Mouse (Mus musculus): ENCODE data around the gene Lrrc2. TPM values are rescaled to one million over a fixed set of nuclear protein-coding genes. Genes with fewer than 3 reads are reported as not detected.
A peak's percentile ranks its signal among the peaks of the same experiment; 100 is the strongest.

The Lrrc2 gene
- polyA plus RNA-seq, 1 experiment from 2014 or later: 0.04 TPM

GRCm38 (mm10) chr9:110916786-110917185 is 34.6 kb upstream of the Lrrc2 start, which contains the start of gene Fam240a:
Gene Fam240a, minus strand, starts transcription at chr9:110916861.
- ATAC-seq (ENCODE audit: low FRiP score) (no peak), DNase-seq (ENCODE audit: low spot score, missing footprints) (peak; percentile 49)
- Histone ChIP-seq H3K4me1 (ENCODE audit: control insufficient read depth, insufficient read depth, low read length) (no peaks in the 10 kb centered on the region), H3K36me3 (ENCODE audit: control insufficient read depth, insufficient read depth, low read length) (no peaks in the 10 kb centered on the region), H3K27ac (ENCODE audit: low read depth, low read length) (no peak within 1 kb of the TSS), H3K9me3 (ENCODE audit: control insufficient read depth, low read length) (no peaks in the 10 kb centered on the region), H3K4me2 (no peak within 1 kb of the TSS), H3K27me3 (ENCODE audit: control insufficient read depth, insufficient read depth, low read length) (no peaks in the 10 kb centered on the region), H3K4me3 (ENCODE audit: low read depth, low read length) (no peak within 1 kb of the TSS), H3K9ac (ENCODE audit: low read length) (no peak within 1 kb of the TSS)
- WGBS: 90% methylated on average over 7 of the region's 7 CpGs

- Histone ChIP-seq H3K4me1 (ENCODE audit: control insufficient read depth, insufficient read depth, low read length) (no peaks in the 10 kb centered on the region), H3K4me3 (ENCODE audit: low read depth, low read length) (no peak overlapping the region), H3K9me3 (ENCODE audit: control insufficient read depth, low read length) (no peaks in the 10 kb centered on the region), H3K36me3 (ENCODE audit: control insufficient read depth, insufficient read depth, low read length) (no peaks in the 10 kb centered on the region), H3K4me2 (no peak overlapping the region), H3K9ac (ENCODE audit: low read length) (no peak overlapping the region), H3K27ac (ENCODE audit: low read depth, low read length) (no peak overlapping the region), H3K27me3 (ENCODE audit: control insufficient read depth, insufficient read depth, low read length) (no peaks in the 10 kb centered on the region)
- no peak for ATAC-seq (ENCODE audit: low FRiP score)
- DNase-seq (ENCODE audit: low spot score, missing footprints): no peak
- WGBS: 71% methylated on average over 15 of the region's 15 CpGs
Observed at GRCm38 (mm10) chr9:110920665-110921419, 30.5 kb upstream of the Lrrc2 start.

DNA sequence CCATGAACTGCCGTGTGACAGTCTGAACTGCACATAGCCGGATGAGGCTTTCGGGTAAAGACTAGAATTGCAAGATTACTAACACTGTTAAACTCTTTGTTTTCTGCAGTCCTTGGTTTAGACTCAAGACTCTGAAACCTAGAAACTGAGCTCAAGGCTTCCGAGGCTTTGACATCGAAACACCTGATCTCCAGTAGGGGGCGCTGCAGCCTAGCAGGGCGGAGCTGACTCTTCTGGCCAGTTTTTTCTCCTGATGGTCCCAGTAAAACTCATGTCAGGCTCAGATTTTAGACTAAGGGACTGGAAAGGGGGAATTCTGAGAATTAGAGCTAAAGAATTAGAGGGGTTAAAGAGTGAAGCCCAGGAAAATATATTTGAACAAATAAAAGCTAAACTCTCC is 28.6 kb upstream of the Lrrc2 start:
- peak; percentile 96 for DNase-seq (ENCODE audit: low spot score, missing footprints)
- Histone ChIP-seq H3K4me2 (no peak overlapping the region), H3K27me3 (ENCODE audit: control insufficient read depth, insufficient read depth, low read length) (no peaks in the 10 kb centered on the region), H3K36me3 (ENCODE audit: control insufficient read depth, insufficient read depth, low read length) (no peaks in the 10 kb centered on the region), H3K9ac (ENCODE audit: low read length) (no peak overlapping the region), H3K27ac (ENCODE audit: low read depth, low read length) (no peak overlapping the region), H3K4me3 (ENCODE audit: low read depth, low read length) (no peak overlapping the region), H3K4me1 (ENCODE audit: control insufficient read depth, insufficient read depth, low read length) (no peaks in the 10 kb centered on the region), H3K9me3 (ENCODE audit: control insufficient read depth, low read length) (no peaks in the 10 kb centered on the region)
- no peak for ATAC-seq (ENCODE audit: low FRiP score)
- 20% methylated on average over 7 of the region's 7 CpGs for WGBS

DNA sequence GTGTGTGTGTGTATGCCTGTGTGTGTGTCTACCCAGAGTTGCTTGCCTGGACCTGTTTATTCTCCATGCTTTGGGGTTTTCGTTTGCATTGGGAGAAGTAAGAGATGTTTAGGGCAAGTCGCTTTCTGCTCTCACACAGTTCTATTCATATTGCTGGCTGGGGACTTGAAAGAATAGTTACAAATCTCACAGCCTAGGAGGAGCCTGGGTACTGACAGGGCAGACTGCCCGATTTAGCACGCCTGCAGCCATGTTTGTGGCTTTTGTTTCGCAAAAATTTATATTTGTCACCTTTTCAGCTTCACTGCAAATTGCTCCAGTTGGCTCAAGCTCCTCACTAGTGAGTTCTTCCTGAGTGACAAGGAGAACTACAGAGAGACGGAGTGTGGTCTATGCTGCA is 19.8 kb upstream of the Lrrc2 start:
- 81% methylated on average over 6 of the region's 6 CpGs for WGBS
- Histone ChIP-seq H3K27me3 (ENCODE audit: control insufficient read depth, insufficient read depth, low read length) (no peaks in the 10 kb centered on the region), H3K27ac (ENCODE audit: low read depth, low read length) (no peak overlapping the region), H3K4me1 (ENCODE audit: control insufficient read depth, insufficient read depth, low read length) (no peaks in the 10 kb centered on the region), H3K9ac (ENCODE audit: low read length) (no peak overlapping the region), H3K9me3 (ENCODE audit: control insufficient read depth, low read length) (no peaks in the 10 kb centered on the region), H3K4me3 (ENCODE audit: low read depth, low read length) (no peak overlapping the region), H3K4me2 (no peak overlapping the region), H3K36me3 (ENCODE audit: control insufficient read depth, insufficient read depth, low read length) (no peaks in the 10 kb centered on the region)
- ATAC-seq (ENCODE audit: low FRiP score) (no peak), DNase-seq (ENCODE audit: low spot score, missing footprints) (no peak)

- Histone ChIP-seq H3K4me2 (no peak overlapping the region), H3K27me3 (ENCODE audit: control insufficient read depth, insufficient read depth, low read length) (no peaks in the 10 kb centered on the region)
Observed at GRCm38 (mm10) chr9:110933850-110934437, 17.4 kb upstream of the Lrrc2 start.

DNA sequence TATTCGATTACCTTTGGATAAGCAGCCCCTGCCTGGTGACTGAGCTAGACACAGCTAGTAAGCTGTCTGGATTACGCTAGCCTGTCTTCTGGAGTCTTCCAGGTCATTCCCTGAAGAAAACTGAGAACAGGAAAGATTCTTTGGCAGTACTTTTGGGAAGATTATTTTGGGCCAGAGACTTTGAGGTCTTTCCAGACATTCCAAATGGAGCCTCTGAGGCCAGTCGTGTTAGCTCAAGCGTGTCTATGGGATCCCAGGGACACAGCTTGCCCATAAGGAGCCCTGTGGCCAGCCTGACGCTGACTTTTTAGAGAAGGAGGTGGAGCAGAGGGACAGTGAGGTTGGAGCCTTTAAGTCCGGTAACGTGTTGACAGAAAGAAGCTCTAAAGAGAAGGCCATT is 15.4 kb upstream of the Lrrc2 start:
- WGBS: 80% methylated on average over 7 of the region's 7 CpGs

More at GRCm38 (mm10) chr9:110933850-110934437, 17.4 kb upstream of the Lrrc2 start:
- ATAC-seq (ENCODE audit: low FRiP score): no peak
- Histone ChIP-seq H3K4me1 (ENCODE audit: control insufficient read depth, insufficient read depth, low read length) (no peaks in the 10 kb centered on the region), H3K36me3 (ENCODE audit: control insufficient read depth, insufficient read depth, low read length) (no peaks in the 10 kb centered on the region), H3K27ac (ENCODE audit: low read depth, low read length) (no peak overlapping the region), H3K9me3 (ENCODE audit: control insufficient read depth, low read length) (no peaks in the 10 kb centered on the region), H3K4me3 (ENCODE audit: low read depth, low read length) (no peak overlapping the region), H3K9ac (ENCODE audit: low read length) (no peak overlapping the region)
- 82% methylated on average over 12 of the region's 12 CpGs for WGBS
- no peak for DNase-seq (ENCODE audit: low spot score, missing footprints)

DNA sequence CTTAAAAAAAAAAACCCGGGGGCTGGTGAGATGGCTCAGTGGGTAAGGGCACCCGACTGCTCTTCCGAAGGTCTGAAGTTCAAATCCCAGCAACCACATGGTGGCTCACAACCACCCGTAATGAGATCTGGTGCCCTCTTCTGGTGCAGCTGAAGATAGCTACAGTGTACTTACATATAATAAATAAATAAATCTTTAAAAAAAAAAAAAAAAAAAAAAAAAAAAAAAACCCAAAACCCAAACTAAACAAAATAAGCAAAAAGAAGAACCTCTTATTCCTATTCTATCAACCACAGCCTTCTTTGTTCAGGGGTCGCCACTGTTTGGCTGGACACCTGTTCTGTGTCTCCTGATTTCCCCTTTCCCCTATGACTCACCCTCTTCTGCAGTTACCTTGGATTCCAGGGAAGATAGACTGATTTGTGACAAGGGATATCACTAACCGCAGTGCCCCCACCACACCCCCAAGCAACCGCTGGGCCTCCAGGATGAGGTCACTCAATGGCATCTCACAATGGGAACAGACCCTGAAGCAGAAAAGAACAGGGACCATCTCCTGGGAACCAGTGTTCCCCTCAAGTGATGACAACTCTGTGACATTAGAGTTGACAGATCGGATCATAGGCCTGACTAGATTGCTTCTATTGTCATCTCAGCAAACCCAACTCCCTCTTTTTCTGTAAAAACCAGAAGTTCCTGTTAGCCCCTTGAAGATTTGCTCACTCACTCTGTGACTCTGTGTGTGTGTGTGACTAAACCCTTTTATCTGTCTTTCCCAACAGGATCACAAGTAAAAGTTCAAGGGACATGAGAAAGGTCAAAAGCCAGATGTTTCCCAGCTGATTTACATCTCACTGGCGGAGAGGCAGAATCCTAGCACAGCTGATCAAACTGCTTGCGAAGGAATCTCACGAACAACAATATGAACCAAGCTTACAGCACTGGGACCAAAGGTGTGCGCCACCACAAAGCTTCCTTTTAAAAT is 13.5 kb upstream of the Lrrc2 start:
- WGBS: 61% methylated on average over 12 of the region's 12 CpGs

More for the DNA sequence above, 15.4 kb upstream of the Lrrc2 start:
- H3K27ac ChIP-seq (ENCODE audit: low read depth, low read length): no peak overlapping the region
- no peak overlapping the region for H3K9ac ChIP-seq (ENCODE audit: low read length)
- H3K4me3 ChIP-seq (ENCODE audit: low read depth, low read length): no peak overlapping the region
- DNase-seq (ENCODE audit: low spot score, missing footprints) (no peak), ATAC-seq (ENCODE audit: low FRiP score) (no peak)
- no peaks in the 10 kb centered on the region for H3K27me3 ChIP-seq (ENCODE audit: control insufficient read depth, insufficient read depth, low read length)
- H3K4me2 ChIP-seq: no peak overlapping the region
- no peaks in the 10 kb centered on the region for H3K36me3 ChIP-seq (ENCODE audit: control insufficient read depth, insufficient read depth, low read length)
- H3K9me3 ChIP-seq (ENCODE audit: control insufficient read depth, low read length): no peaks in the 10 kb centered on the region
- no peaks in the 10 kb centered on the region for H3K4me1 ChIP-seq (ENCODE audit: control insufficient read depth, insufficient read depth, low read length)

DNA sequence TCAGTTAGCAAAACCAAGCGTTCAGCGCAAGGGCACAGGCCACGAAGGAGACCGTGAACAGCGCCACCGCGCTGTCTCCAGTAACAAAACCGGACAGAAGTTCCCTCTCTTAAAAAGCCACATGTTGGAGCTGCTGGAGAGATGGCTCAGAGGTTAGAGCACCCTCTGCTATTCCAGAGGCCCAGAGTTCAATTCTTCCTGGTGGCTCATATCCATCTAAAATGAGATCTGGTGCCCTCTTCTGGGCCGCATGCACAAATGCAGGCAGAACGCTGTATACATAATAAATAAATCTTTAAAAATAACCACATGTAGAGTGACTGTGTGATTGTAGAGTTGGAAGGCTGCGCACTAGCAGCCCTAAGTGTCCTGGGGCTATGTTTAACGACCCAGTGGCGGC is 7.1 kb upstream of the Lrrc2 start:
- H3K9me3 ChIP-seq (ENCODE audit: control insufficient read depth, low read length): no peaks in the 10 kb centered on the region
- 32% methylated on average over 13 of the region's 13 CpGs for WGBS
- no peak overlapping the region for H3K9ac ChIP-seq (ENCODE audit: low read length)
- DNase-seq (ENCODE audit: low spot score, missing footprints) (peak; percentile 84), ATAC-seq (ENCODE audit: low FRiP score) (no peak)
- no peak overlapping the region for H3K4me3 ChIP-seq (ENCODE audit: low read depth, low read length)
- H3K36me3 ChIP-seq (ENCODE audit: control insufficient read depth, insufficient read depth, low read length): no peaks in the 10 kb centered on the region
- H3K4me2 ChIP-seq: no peak overlapping the region
- peaks cover 24% of the 10 kb centered on the region for H3K27me3 ChIP-seq (ENCODE audit: control insufficient read depth, insufficient read depth, low read length)
- no peak overlapping the region for H3K27ac ChIP-seq (ENCODE audit: low read depth, low read length)
- H3K4me1 ChIP-seq (ENCODE audit: control insufficient read depth, insufficient read depth, low read length): peaks cover 19% of the 10 kb centered on the region

More for the DNA sequence above, 13.5 kb upstream of the Lrrc2 start:
- Histone ChIP-seq H3K4me1 (ENCODE audit: control insufficient read depth, insufficient read depth, low read length) (no peaks in the 10 kb centered on the region), H3K27ac (ENCODE audit: low read depth, low read length) (no peak overlapping the region), H3K9ac (ENCODE audit: low read length) (no peak overlapping the region), H3K27me3 (ENCODE audit: control insufficient read depth, insufficient read depth, low read length) (no peaks in the 10 kb centered on the region), H3K36me3 (ENCODE audit: control insufficient read depth, insufficient read depth, low read length) (no peaks in the 10 kb centered on the region), H3K4me3 (ENCODE audit: low read depth, low read length) (no peak overlapping the region), H3K9me3 (ENCODE audit: control insufficient read depth, low read length) (no peaks in the 10 kb centered on the region), H3K4me2 (no peak overlapping the region)
- DNase-seq (ENCODE audit: low spot score, missing footprints): peak; percentile 83
- ATAC-seq (ENCODE audit: low FRiP score): no peak

All from midbrain, embryonic 11.5 days (tissue).